Mouse (Mus musculus) brain, embryonic 18.5 days (tissue): ENCODE measurements around the gene Col16a1.

Experiments
- DNase-seq: peaks from one replicate; pipeline ENCODE4 v3.0.0-alpha.2; 2012; ENCODE audit warnings: low read depth, low spot score

Gene Col16a1

GRCm38 (mm10) chr4:130045609-130046008, 2.0 kb upstream of the Col16a1 start:
- no peak for DNase-seq

- no peak for DNase-seq
Observed at GRCm38 (mm10) chr4:130048203-130048479, 501 bp downstream of the Col16a1 start.

- no peak for DNase-seq
Observed at GRCm38 (mm10) chr4:130050056-130050824, 2.6 kb downstream of the Col16a1 start.

GRCm38 (mm10) chr4:130052283-130052682, 4.6 kb downstream of the Col16a1 start:
- no peak for DNase-seq

GRCm38 (mm10) chr4:130053111-130053510, 5.5 kb downstream of the Col16a1 start:
- DNase-seq: no peak

GRCm38 (mm10) chr4:130054727-130055126, 7.1 kb downstream of the Col16a1 start:
- DNase-seq: no peak

- no peak for DNase-seq
Observed at GRCm38 (mm10) chr4:130055160-130056010, 7.7 kb downstream of the Col16a1 start.

GRCm38 (mm10) chr4:130056011-130056322, 8.3 kb downstream of the Col16a1 start:
- no peak for DNase-seq

GRCm38 (mm10) chr4:130056471-130056870, 8.8 kb downstream of the Col16a1 start:
- DNase-seq: no peak

- no peak for DNase-seq
Observed at GRCm38 (mm10) chr4:130060937-130061336, 13.3 kb downstream of the Col16a1 start.

GRCm38 (mm10) chr4:130063191-130063590, 15.6 kb downstream of the Col16a1 start:
- DNase-seq: no peak

- no peak for DNase-seq
Observed at GRCm38 (mm10) chr4:130066816-130067215, 19.2 kb downstream of the Col16a1 start.

GRCm38 (mm10) chr4:130070523-130070922, 22.9 kb downstream of the Col16a1 start:
- no peak for DNase-seq

GRCm38 (mm10) chr4:130071758-130072157, 24.1 kb downstream of the Col16a1 start:
- no peak for DNase-seq

- no peak for DNase-seq
Observed at GRCm38 (mm10) chr4:130073367-130073766, 25.7 kb downstream of the Col16a1 start.

GRCm38 (mm10) chr4:130074761-130075515, 27.3 kb downstream of the Col16a1 start:
- peak; percentile 32 for DNase-seq

GRCm38 (mm10) chr4:130076856-130077255, 29.2 kb downstream of the Col16a1 start:
- DNase-seq: no peak

- no peak for DNase-seq
Observed at GRCm38 (mm10) chr4:130078816-130079485, 31.3 kb downstream of the Col16a1 start.

- no peak for DNase-seq
Observed at GRCm38 (mm10) chr4:130079521-130079920, 31.9 kb downstream of the Col16a1 start.

GRCm38 (mm10) chr4:130081345-130082190, 33.9 kb downstream of the Col16a1 start:
- DNase-seq: peak; percentile 45

- no peak for DNase-seq
Observed at GRCm38 (mm10) chr4:130082211-130082610, 34.6 kb downstream of the Col16a1 start.
